Mouse (Mus musculus): ENCODE measurements around the gene Prdm1.

The Prdm1 gene

DNA sequence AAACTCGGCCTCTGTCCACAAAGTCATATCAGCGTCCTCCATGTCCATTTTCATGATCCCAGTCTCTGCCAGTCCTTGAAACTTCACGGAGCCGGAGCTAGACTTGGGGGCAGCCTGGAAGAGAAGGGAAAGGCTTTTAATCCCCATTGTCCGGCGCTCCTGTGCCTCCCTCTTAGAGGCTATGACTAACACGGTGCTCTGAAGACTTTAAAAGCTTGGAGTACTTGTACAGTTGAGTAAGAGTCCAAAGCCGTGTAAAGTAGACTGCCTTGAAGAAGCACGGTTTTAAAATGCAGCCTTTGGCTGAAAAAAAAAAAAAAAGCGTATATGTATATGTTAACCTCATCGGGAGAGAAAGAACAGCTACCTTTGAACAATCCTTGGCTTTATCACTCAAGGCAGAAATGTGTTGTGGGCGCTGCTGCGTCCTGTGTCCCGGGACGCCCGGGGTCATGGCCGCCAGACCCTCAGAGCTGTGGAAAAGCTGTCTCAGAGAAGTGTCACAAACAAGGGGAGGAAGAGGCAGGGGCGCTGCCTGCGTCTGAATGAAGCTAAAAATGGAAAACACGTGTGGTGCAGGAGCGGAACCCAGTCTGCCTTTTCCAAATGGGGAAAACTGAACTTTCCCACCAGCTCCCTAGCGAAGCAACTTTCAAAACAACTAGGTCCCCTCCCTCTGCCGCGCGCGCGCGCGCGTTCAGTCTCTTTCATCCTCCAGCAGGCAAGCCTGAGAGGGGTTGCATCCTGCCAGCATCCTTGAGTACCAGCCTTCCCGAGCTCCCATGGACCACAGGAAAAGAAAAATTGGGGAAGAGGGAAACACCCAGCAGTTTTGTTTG, 71.3 kb downstream of the Prdm1 start:
- no peak for DNase-seq (ENCODE audit: low read depth, low spot score)

- peak; percentile 30 for DNase-seq (ENCODE audit: low read depth, low spot score)
Observed at GRCm38 (mm10) chr10:44454753-44455152, 73.5 kb downstream of the Prdm1 start.

DNA sequence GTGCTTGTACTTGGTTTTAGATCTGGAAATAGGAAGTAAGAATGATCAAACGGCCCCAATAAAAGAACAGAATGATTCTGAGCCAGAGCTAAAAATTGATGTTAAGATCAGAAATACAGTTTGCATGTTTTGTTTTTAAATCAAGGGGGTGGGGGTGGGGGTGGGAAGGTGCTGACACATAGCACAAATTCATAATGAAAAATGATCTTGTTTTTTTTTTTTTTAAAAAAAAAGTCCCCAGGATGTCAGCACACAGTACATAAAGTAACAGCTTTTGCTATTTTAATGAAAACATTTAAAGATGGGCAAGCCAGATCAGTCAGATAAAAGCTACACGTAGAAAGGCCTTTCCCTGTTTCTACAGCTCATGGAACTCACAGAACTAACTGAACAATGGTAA, 74.2 kb downstream of the Prdm1 start:
- no peak for DNase-seq (ENCODE audit: low read depth, low spot score)

GRCm38 (mm10) chr10:44450835-44451234, 77.5 kb downstream of the Prdm1 start:
- DNase-seq (ENCODE audit: low read depth, low spot score), result no peak

DNA sequence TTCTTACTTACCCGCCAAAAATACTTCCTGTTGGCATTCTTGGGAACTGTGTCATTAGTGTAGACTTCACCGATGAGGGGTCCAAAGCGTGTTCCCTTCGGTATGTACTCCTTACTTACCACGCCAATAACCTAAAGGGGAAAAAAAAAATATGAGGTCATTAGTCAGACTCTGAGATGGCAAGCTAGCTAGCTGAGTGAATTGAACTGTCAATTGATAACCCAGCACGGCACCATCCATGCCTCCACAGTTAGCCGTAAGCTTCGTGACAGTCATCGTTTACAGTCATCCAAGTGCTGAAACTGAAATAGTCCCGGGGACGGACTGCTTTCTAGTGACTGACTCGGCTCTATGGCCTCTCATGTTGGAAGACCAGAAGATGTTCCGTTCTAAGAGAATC, 78.2 kb downstream of the Prdm1 start:
- DNase-seq (ENCODE audit: low read depth, low spot score), result no peak

DNA sequence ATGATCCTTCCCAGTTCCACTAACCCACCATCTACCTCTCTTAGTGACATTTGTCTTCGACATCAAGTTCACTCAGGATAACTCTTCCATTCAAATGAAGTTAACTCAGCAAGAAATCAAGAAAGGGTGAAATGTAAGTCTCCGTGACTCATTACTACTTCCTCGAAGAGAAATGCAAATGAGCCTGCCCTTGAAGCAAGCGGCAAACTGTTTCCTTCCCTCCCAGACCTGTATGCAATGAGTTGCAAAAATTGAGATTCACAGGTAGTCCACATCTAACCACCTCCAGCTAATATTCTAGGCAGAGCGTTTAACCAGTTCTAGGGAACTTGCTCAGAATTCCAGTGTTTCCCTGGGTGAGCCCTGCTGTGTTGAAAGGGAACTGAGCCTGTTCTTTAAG, 78.6 kb downstream of the Prdm1 start:
- no peak for DNase-seq (ENCODE audit: low read depth, low spot score)

GRCm38 (mm10) chr10:44448165-44448564, 80.1 kb downstream of the Prdm1 start:
- no peak for DNase-seq (ENCODE audit: low read depth, low spot score)

DNA sequence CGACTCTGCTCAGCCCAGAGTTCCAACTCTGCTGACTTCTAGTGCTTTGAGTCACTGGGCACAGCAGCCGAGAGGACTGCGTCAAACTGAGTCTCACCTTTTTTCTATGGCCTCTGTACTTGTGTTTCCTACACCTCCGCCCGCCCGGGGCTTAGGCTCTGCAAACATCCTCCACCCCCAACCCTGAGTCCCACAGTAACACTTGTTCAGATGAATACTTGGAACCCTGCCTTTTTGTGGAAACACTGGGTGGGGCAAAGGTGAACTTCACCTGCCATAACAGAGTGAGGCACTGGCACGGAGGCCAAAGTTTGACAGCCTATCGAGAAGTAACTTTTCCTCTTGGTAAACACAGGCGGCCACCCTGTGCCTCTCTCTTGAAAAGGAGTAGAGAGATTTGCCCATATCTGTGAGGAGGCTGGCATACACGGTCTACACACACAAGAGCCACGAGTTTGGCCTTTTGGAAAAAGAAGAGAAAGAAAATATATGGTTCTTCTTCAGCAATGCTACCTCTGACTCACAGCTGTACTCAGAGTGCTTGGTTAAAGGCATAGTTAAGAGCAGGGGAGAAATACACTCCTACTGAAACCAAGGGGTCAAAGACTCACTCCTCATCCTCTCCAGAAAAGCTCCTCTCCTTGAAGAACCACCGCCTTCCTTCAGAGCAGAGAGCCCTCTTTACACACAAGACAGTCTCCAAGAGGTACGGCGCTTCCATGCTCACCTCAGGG, 80.7 kb downstream of the Prdm1 start:
- DNase-seq (ENCODE audit: low read depth, low spot score), result no peak

DNA sequence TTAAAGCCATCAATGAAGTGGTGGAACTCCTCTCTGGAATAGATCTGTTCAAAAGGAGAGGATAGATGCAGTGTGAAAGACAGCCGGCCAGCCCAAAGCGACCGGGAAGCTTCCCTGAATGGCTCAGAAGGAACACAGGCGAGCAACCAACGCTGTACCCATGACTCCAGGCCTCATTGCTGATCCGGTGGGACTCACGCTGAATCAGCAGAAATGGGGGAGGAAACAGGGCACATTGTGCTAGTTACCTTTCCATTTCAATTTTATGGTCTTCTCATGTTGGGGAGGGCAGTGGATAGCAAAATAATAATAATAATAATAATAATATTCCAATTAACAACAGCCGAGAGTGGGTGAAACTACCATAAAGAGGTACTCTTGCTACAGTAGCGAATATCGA, 81.3 kb downstream of the Prdm1 start:
- no peak for DNase-seq (ENCODE audit: low read depth, low spot score)

GRCm38 (mm10) chr10:44444415-44444814, 83.9 kb downstream of the Prdm1 start:
- DNase-seq (ENCODE audit: low read depth, low spot score), result peak; percentile 77

- DNase-seq (ENCODE audit: low read depth, low spot score), result peak; percentile 26
Observed at GRCm38 (mm10) chr10:44443696-44444095, 84.6 kb downstream of the Prdm1 start.

DNA sequence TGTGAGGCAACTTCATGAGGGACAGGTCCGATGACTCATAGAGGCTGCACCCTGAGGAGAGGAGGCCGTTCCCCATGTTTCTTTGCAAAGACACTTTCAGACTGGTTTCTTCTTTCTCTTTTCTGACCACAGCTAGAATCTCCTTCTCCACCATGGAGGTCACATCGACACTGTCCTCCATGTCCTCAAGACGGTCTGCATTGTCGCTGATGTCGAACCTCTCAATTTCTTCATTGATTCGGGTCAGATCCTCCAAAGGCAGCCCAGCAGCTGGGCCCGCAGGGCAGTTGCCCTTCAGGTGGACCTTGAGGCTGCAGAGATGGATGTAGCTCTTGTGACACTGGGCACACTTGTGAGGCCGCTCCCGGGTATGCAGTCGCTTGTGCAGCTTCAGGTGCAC, 88.6 kb downstream of the Prdm1 start:
- DNase-seq (ENCODE audit: low read depth, low spot score), result no peak

DNA sequence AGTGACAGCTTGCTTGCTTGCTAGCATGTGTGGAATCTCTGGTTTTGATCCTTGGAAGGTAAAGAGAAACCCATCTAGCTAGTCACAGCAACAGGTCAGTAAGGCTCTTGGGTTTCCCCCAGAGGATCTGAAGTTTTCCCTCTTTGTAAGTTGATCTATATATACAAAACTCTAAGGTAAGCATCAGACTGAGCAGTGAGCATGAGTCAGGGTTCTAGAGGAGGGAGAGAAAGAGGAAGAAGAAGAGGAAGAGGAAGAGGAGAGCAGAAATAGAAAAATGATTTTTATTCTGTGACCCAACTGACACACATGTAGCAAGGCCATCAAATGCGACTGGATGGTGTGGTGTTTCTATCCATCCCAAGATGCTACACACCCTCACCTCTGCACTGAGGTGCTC, 90.7 kb downstream of the Prdm1 start:
- no peak for DNase-seq (ENCODE audit: low read depth, low spot score)

GRCm38 (mm10) chr10:44435956-44436355, 92.3 kb downstream of the Prdm1 start:
- no peak for DNase-seq (ENCODE audit: low read depth, low spot score)

GRCm38 (mm10) chr10:44434702-44435181, 93.6 kb downstream of the Prdm1 start:
- DNase-seq (ENCODE audit: low read depth, low spot score), result peak; percentile 82

DNA sequence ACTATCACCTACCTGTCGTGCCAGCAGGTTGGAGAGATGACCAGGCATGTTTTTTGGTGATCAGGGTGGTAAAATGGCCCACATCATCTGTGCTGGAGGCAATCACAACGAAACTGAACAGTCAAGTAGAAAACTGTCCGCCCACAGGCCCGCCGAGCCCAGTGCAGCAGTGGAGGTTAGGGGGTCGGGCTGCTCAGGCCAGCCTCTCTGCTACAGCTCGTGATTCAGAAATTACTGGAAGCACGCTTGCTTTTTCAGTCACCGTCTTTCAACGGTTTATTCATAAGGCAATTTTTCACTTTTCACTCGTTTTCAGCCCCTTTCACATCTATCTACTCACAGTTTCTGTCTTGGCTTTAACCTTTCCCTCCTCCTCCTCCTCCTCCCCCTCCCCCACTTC, 96.1 kb downstream of the Prdm1 start:
- no peak for DNase-seq (ENCODE audit: low read depth, low spot score)

- no peak for DNase-seq (ENCODE audit: low read depth, low spot score)
Observed at GRCm38 (mm10) chr10:44431689-44432088, 96.6 kb downstream of the Prdm1 start.

- DNase-seq (ENCODE audit: low read depth, low spot score), result no peak
Observed at GRCm38 (mm10) chr10:44429177-44429888, 99.0 kb downstream of the Prdm1 start.

GRCm38 (mm10) chr10:44427891-44428361, 100.4 kb downstream of the Prdm1 start:
- no peak for DNase-seq (ENCODE audit: low read depth, low spot score)

GRCm38 (mm10) chr10:44427426-44427825, 100.9 kb downstream of the Prdm1 start:
- no peak for DNase-seq (ENCODE audit: low read depth, low spot score)

DNA sequence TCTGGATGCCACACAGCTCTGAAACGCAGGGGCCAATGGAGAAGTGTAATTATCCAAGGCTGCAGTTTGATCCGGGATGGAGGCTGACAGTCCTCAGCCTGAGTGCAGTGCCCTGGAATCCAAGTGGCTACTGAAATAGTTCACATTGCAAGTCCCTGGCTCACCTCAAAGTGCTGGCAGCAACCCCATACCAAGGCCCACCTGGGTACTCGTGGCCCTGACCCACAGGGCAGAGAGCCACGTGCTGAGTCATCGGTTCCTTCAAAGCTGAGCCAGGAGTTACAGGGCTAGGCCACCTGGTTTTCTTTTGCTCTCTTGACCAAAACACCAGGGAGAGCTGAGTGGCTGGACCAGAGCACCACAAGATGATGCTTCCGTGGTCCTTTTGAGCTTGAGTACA, 103.3 kb downstream of the Prdm1 start:
- no peak for DNase-seq (ENCODE audit: low read depth, low spot score)

GRCm38 (mm10) chr10:44421896-44422295, 106.4 kb downstream of the Prdm1 start:
- DNase-seq (ENCODE audit: low read depth, low spot score), result peak; percentile 21

Data from brain, adult 2 months (tissue).